ENCODE assay signal across 51 mouse cellular contexts in the genomic region with DNA sequence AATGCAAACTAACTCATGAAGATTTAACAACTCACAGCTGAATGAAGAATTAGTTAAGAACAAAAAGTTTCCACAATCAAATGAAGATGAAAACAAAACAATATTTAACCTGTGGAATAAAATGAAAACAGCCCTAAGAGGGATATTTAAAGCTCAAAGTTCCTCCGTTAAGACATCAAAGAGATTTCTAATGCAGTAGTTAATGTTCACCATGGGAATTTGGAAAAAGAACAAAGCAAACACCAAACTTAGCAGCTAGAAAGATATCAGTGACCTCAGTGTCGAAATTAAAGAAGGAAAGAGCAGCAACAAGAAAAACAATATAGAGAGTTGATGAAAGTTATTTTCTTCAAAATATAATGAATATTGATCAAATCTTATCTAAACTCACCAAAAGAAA. TPM values are rescaled to one million over a fixed set of nuclear protein-coding genes. Genes with fewer than 3 reads are reported as not detected.
"Had no signal": no experiment of that assay in that cellular context is flagged by ENCODE, and none has a peak within 500 bp of the region (broad histone marks: within the 10 kb centered on the region; RNA-seq: fewer than 3 reads in every experiment).

No protein-coding gene starts in this region.

- H3K9ac ChIP-seq: heart, embryonic 12.5 days; heart, embryonic 13.5 days; heart, embryonic 15.5 days; hindbrain, embryonic 12.5 days; hindbrain, embryonic 13.5 days; hindbrain, embryonic 14.5 days; hindbrain, embryonic 15.5 days; intestine, embryonic 15.5 days; kidney, embryonic 15.5 days had no signal

- H3K27ac ChIP-seq: heart, embryonic 10.5 days; heart, embryonic 13.5 days; heart, embryonic 15.5 days; hindbrain, embryonic 10.5 days; hindbrain, embryonic 12.5 days; hindbrain, embryonic 13.5 days; hindbrain, embryonic 14.5 days; hindbrain, embryonic 15.5 days; hindbrain, postnatal 0 days; intestine, embryonic 15.5 days; kidney, embryonic 15.5 days; kidney, postnatal 0 days; layer of hippocampus, adult 2 months had no signal

- H3K4me1 ChIP-seq: heart, embryonic 10.5 days; heart, embryonic 12.5 days; heart, embryonic 13.5 days; heart, embryonic 15.5 days; hindbrain, embryonic 10.5 days; hindbrain, embryonic 12.5 days; hindbrain, embryonic 13.5 days; hindbrain, embryonic 15.5 days; intestine, embryonic 15.5 days; kidney, embryonic 15.5 days had no signal

- H3K27me3 ChIP-seq: heart, embryonic 12.5 days; heart, embryonic 13.5 days; heart, embryonic 15.5 days; hindbrain, embryonic 12.5 days; hindbrain, embryonic 13.5 days; hindbrain, embryonic 15.5 days; intestine, embryonic 15.5 days; kidney, embryonic 15.5 days had no signal

- H3K4me2 ChIP-seq: heart, embryonic 11.5 days; heart, embryonic 12.5 days; heart, embryonic 13.5 days; heart, embryonic 15.5 days; hindbrain, embryonic 12.5 days; hindbrain, embryonic 13.5 days; hindbrain, embryonic 14.5 days; hindbrain, embryonic 15.5 days; intestine, embryonic 15.5 days; kidney, embryonic 15.5 days had no signal

- H3K36me3 ChIP-seq: heart, embryonic 10.5 days; heart, embryonic 12.5 days; heart, embryonic 13.5 days; heart, embryonic 15.5 days; hindbrain, embryonic 10.5 days; hindbrain, embryonic 12.5 days; hindbrain, embryonic 13.5 days; hindbrain, embryonic 15.5 days; intestine, embryonic 15.5 days; kidney, embryonic 15.5 days had no signal

- ATAC-seq: hindbrain, embryonic 16.5 days; hindbrain, postnatal 0 days; inflammation-experienced regulatory T-cells, adult 6 months; intestine, embryonic 15.5 days; intestine, embryonic 16.5 days; intestine, postnatal 0 days had no signal

- DNase-seq: heart, postnatal 10 days; heart, postnatal 14 days; heart, postnatal 36 days; heart, postnatal 4 days; kidney, adult 11 months; kidney, adult 18-20 months; kidney, adult 2 months; kidney, adult 8-10 months; kidney, adult 9 months; kidney, postnatal 10 days; kidney, postnatal 14 days; kidney, postnatal 25 days; kidney, postnatal 36 days; kidney, postnatal 4 days; layer of hippocampus, adult 9-11 months; layer of hippocampus, postnatal 36 days had no signal

- H3K9me3 ChIP-seq: intestine, embryonic 15.5 days had no signal

- H3K4me3 ChIP-seq: heart, embryonic 10.5 days; heart, embryonic 12.5 days; heart, embryonic 13.5 days; heart, embryonic 15.5 days; hindbrain, embryonic 10.5 days; hindbrain, embryonic 12.5 days; hindbrain, embryonic 13.5 days; hindbrain, embryonic 15.5 days; intestine, embryonic 15.5 days; kidney, embryonic 15.5 days; layer of hippocampus, adult 2 months had no signal

RNA-seq across cellular contexts. Expression of gene Sult2a6, which starts 51.3 kb away (rescaled TPM):
- total RNA-seq: heart, adult 8-10 months; heart, postnatal 10 days; heart, postnatal 14 days; heart, postnatal 25 days; heart, postnatal 36 days; heart, postnatal 4 days; hematopoietic stem cell, adult 5-6 weeks; hindbrain, postnatal 0 days; layer of hippocampus, adult 18-20 months; layer of hippocampus, adult 2 months; layer of hippocampus, adult 8-10 months; layer of hippocampus, postnatal 10 days; layer of hippocampus, postnatal 14 days; layer of hippocampus, postnatal 25 days; layer of hippocampus, postnatal 36 days had no signal
- polyA plus RNA-seq: heart, embryonic 10.5 days; heart, embryonic 11.5 days; heart, embryonic 12.5 days; heart, embryonic 13.5 days; heart, embryonic 14.5 days; heart, embryonic 15.5 days; heart, embryonic 16.5 days; heart, postnatal 0 days; hindbrain, embryonic 10.5 days; hindbrain, embryonic 11.5 days; hindbrain, embryonic 12.5 days; hindbrain, embryonic 13.5 days; hindbrain, embryonic 14.5 days; hindbrain, embryonic 15.5 days; hindbrain, embryonic 16.5 days; hindbrain, postnatal 0 days; inflammation-experienced regulatory T-cells, adult 6 months; intestine, embryonic 14.5 days; intestine, embryonic 15.5 days; intestine, embryonic 16.5 days; intestine, postnatal 0 days; kidney, adult 2 months; kidney, embryonic 14.5 days; kidney, embryonic 15.5 days; kidney, embryonic 16.5 days; kidney, postnatal 0 days; large intestine, adult 2 months had no signal
